Mouse (Mus musculus): ENCODE results near the gene Phf1.

DNA sequence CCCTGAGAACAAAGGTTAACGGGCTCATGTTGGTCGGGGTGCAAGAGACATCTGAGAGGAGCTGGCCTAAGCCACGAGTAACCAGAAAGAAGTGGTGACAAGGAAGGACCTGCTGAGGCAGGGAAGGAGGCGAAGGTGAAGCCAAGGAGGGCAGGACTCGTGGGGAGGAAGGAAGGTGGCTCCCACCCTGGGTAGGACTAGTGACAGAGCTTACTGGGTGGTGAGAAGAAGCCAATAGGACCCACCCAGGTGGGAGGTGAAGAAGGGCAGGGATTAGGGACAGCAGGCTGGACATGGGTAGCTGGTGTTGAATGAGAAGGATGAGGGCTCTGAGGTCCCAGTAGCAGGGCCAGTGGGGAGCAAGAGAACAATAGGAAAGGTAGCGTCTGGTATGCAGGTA, 20.3 kb downstream of the Phf1 start:
- TF ChIP-seq GATA1 (IDR thresholded peaks at IDR 0.05; ENCODE audit: low read length) (no peak), TAL1 (IDR thresholded peaks at IDR 0.05; ENCODE audit: low read length) (no peak)
